Mouse (Mus musculus): ENCODE measurements around the gene Hist1h2bk.

DNA sequence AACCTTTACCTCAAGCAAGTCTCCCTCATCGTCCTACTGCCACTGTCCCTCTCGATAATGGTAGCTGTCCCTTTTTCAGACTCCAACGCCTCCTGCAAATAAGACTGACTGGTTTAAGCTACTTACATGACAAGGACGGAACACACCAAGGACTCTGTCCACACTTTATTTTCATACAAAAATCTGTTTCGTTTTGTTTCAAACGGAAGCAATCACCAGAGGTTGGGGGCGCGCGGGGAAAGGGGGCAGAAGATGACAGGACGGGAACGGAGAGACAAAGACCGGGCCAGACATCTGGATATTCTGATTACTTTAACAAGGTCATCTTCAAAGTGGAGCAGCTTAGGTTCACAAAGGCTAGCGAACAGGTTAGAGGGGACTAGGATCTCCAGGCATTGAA, 22.0 kb upstream of the Hist1h2bk start:
- no peak for TF ChIP-seq POLR2A (IDR thresholded peaks at IDR 0.05; ENCODE audit: borderline replicate concordance, extremely low read depth, low read depth, low read length)
- no peak for TF ChIP-seq CTCF (IDR thresholded peaks at IDR 0.05; ENCODE audit: insufficient read depth, low read length)
